Mouse (Mus musculus) cerebellum, adult 18-20 months (tissue): ENCODE results near the gene Izumo1.
A peak's percentile ranks its signal among the peaks of the same experiment; 100 is the strongest.
"Not testable (repeated sequence)": the region's sequence is repeated elsewhere in the genome, so short reads cannot be mapped to it uniquely, and the experiment has no call there.

Experiments
- DNase-seq, 2 experiments: peaks; one replicate each; pipeline ENCODE4 v3.0.0; 2021

Izumo1 gene

DNA sequence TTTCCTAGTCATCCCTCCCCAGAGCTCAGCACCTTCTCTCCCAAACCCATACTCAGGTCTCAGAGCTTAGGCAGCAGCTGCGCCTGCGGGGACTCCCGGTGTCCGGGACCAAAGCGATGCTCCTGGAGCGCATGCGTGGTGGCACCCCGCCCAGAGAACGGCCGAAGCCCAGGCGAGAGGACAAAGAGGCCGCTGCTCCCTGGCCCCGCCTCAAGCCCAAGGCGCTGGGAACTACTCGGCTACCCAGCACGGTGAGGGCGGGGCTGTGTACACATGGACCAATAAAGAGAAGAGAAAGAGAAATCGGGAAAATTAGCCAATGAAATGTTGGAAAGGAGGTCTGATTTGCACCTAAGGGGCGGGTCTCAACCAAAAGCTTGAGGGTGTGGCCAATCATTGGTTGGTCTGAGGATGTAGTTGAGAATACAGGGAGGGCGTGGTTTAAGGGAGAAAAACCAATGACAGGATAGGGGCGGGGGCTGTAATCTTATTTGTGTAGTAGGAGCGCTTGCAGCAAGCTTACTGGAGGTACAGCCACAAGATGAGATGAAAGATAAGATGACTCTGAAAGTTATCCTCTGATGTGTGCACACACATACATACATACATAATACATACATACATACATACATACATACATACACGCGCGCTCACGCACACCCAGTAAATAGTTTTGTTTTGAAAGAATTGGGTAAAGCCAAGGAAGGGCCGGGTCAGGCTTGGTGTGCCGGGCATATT is 22.0 kb downstream of the Izumo1 start:
- peak; percentile 99 to 100 for DNase-seq

DNA sequence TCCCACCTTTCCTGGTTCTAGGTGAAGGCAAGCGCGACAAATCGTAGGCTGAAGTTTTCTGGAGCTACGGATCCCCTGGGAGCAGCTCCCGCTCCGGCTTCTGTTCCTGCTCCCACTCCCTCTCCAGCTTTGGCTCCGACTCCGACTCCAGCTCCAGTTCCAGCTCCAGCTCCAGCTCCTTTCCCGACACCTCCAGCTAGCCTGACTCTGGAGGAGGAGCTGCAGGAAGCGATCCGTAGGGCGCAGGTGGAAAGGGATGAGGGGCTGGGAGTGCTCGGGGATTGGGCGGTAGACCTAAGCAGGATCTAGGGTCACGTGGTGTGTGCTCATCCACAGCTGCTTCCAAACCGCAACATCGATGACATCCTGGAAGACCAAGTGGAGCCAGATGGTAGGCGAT is 22.6 kb downstream of the Izumo1 start:
- DNase-seq: peak; percentile 66 to 68

DNA sequence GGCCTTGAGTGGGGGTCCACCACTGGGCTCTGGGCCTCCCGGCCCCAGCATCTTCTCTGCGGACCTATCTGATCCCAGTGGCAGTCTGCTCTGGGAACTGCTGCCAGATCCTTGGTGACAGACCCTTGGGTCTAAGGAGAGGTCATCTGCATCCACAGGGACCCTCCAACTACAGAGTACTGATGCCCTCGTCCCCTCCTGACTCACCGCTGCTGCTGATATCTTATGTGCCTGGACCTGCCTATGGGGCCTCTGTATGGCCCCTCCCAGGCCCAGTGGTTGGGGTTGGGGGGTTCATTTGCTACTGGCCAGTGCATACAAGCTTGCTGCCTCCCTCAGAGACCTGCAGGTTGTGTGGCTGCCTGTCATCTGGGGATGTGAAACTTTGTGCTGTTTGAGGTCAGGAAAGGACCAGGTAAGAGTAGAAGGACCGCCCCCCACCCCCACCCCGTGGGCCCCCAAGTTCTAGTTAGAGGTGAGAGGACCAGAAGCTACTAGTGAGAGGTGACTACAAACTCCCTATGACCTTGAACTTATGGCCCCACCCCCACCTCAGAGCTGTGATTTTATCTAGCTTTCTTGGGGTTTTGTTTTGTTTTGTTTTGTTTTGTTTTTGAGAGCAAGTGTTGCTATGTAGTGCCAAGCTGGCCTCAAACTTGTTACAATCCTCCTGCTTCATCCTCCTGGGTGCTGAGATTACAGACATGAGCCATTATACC is 23.4 kb downstream of the Izumo1 start:
- peak in 1 of 2 experiments; percentile 32 for DNase-seq

DNA sequence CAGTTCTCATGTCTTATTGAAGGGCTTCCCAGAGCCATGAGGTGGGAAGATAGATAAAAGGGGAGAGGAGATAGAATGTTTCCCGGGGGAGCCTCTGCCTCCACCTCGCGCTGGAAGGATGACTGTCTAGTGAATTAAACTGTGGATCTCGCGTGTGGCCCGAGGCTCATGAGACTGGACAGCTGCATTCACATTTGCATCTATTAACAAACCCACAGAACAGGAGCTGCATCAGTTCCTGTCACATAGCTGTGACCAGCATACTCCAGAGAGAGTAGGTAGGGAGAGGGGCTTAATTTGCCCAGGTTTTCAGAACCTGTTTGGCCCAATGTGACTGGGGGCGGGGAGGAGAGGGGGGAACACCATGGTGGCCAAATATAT is 24.0 kb downstream of the Izumo1 start:
- no peak for DNase-seq

DNA sequence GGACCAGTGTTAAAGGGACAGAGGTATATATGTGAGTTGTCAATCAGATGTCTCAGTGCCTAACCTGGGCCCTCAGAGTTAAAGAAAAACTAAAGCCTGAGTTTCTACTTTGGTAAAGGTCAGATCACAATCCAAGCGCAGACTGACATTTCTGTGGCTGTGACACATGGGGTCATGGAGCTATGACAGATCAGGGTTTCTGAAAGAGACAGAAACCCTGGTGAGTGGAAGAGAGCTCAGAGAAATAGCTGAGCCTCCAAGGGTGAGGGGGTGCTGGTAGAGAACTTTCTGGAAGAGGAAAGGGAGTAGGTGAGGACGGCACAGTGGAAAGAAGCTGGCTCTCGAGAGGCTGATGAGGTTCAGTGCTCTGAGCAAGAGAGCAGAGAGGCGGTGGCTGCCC is 25.1 kb downstream of the Izumo1 start:
- DNase-seq: no peak

DNA sequence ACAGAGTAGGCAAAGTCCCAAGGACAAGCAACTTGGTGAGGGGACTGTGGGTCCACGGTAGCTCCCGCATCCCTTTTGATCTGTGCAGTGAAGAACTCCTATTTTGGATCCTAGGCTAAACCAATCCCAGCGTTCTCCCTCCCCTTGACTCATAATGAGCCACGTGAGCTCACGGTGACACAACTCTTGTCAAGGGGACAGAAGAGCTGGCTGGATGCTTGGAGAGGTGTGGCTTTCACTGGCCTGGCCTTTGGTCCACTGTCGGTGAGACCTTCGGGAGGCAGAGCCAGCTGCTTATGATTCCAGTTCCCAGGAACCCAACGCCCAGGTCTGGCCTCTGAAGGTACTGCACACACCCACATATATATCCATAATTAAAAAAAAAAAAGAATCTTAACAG is 27.7 kb downstream of the Izumo1 start:
- DNase-seq: no peak

DNA sequence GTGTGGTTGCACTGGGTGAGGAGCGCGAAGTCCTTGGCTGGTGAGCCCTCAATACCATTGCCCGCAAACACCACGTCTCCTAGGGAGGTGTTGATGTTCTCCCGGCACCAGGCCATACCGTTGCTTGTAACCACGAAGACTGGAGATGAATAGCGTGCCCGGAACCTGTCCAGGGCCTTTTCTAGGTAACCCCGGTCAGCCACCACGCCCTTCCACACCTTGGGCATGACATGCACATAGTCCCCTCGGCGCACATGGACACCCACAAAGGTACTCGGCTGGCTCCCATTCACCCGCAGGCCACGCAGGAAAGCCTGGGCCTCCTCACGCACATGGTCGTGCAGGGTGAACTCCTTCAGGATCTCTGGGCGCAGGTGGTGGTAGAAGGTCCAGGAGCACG is 28.9 kb downstream of the Izumo1 start:
- DNase-seq: not testable (repeated sequence)

DNA sequence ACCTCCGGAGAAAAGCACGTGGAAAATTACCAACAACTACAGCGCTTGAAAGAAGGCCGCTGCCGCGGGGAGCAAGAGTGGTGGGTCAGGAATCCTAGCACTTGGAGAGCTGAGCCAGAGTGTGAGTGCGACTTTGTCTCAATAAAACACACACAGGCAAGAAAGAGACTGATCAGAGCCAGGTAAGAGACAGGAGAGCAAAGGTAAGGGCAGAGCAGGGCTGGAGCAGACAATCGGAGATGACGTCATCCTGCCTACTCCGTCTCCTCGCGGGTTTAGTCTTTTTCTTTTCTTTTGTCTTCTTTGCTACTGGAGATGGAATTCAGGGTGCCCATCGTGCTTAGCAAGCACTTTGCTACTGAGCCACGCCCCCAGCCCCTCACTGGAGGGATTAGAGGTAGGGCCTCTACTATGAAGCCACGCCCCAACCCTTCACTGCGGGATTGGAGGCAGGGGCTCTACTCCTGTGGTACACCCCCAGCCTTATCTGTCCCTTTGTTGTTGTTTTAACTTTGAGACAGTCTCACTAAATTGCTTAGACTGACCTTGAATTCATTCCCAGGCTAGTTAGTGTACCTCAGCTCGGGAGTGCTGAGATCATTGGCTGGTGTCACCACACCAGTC is 32.9 kb downstream of the Izumo1 start:
- no peak for DNase-seq

DNA sequence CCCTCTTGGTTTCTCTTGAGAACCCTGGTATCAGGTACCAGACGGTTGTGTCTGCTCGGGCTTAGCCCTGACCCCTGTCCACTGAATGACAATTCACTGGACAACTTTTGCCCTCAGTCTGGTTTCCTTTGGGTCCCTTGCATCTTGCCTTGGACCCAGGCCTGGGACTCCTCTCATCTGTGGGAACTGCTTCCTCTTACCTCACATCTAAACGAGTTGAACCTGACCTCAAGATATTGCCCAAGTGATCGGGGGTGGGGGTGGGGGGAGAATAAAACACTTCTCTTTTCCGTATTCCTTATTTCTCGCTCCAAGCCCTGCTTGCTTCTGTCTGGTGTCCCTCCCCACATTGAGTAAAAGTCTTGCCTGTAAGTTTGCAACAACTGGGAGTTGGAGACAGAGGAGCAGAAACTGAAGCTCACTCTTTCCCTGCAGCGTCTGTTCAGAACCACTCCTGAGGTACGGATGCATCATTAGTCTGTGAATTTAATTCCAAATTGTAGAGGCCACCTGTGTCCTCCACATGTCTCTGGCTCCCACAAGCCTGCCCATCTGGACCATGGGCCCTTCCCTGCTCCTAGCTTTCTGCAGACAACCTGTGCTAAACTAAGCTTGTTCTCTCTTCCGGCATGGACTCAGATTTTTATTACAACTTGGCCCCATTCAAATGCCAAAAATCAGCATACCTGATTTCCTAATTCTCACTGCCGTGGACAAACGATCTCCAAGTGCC is 39.3 kb downstream of the Izumo1 start:
- DNase-seq: no peak

DNA sequence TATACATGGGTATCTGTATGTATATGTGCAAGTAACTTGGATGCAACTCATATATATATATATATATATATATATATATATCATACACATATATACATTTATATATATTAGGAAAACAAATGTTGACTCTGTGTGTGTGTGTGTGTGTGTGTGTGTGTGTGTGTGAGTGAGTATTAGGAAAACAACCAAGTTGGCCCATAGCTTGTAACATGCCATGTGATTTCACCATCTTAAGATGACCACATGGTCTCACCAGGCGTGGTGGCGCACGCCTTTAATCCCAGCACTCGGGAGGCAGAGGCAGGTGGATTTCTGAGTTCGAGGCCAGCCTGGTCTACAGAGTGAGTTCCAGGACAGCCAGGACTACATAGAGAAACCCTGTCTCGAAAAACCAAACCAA is 40.1 kb downstream of the Izumo1 start:
- DNase-seq: not testable (repeated sequence)

DNA sequence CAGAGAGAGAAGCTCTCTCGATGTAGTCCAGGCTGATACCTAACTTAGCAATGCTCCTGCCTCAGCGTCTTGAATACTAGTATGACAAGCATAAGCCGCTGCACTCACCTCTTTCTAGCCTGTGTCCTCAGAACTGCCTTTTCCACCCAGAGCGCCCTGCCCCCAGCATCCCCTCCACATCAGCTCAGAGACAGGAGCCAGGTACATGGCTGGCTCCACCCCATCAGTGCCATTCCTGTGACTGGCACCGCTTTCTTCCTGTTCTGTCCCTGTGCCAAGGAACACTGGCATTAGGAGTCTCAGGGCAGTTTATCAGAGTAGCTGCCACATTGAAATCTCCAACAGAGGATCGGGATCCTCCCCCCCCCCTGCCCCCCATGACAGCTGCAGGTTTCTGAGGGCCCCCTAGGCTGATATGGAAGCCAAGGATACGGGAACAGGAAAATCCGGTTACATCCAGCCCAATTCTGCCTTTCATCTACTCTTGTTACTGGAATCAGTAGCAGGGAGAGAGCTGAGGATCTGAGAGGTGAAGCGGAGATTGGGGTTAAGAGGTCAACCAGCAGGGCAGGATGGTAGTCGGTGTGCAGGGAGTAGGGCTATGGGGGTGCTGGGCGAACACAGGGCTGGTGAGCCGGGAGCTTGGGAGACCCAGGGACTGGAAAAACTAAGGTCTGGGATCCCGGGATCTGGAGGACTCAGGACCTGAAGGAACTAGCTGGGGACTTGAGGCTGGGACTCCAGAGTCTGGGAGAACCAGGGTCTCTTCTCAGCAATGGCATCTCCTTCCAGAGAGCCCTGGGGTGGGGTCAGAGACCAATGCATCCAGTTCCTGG is 43.9 kb downstream of the Izumo1 start:
- DNase-seq: no peak

DNA sequence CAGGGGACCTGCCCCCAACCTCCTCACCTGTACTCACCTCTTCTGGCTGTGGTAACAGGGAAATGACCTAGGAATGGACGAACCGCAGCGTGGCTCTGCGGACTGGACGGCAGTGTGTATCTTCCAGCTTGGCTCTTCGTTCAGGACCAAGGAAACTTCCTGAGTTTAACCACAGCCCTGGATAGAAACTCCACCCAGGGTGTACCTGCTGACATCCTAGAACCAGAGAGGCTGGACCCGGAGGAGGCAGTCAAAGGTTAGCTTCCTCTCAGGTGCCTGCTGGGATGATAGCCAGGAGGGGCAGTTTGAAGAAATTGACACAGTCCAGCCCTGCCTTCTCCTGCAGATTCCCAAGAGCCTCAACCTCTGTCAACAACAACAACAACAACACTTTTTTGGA is 44.5 kb downstream of the Izumo1 start, which contains the start of gene Fut2:
Gene Fut2, minus strand, starts transcription at position 234 of the 400 bp plus-strand sequence.
- no peak for DNase-seq

DNA sequence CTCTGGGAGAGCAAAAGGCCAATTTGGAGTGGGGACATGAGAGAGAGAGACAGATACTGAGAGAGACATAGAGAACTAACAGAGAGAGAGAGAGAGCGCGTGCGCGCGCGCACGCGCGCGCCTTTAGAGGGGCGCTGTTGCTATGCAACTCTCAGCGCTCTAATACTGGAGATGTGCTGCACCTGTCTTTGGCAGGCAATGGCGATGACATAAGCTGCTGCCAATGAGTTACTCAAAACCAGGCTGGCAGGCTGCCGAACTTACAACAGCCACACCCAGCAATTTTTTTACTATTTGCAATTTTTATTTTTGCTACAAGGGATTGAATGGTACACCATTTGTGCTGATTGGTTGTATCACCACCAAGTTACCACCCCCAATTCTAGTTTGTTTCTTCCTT is 46.1 kb downstream of the Izumo1 start:
- no peak for DNase-seq

DNA sequence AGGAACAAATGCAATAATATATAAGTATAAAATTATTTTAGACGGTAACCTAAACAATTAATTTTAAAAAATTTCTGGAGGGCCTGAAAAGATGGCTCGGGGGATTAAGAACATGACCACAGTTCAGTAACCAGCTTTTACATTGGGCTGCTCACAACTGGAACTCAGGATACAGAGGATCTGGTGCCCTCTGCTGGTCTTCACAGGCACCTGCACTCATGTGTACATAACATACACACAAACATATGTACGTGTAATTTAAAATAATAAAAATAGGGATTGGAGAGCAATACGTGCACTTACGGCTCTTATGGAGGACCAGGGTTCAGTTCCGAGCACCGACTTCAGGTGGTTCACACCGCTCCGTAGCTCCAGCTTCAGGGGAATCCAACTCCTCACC is 47.3 kb downstream of the Izumo1 start:
- no peak for DNase-seq

DNA sequence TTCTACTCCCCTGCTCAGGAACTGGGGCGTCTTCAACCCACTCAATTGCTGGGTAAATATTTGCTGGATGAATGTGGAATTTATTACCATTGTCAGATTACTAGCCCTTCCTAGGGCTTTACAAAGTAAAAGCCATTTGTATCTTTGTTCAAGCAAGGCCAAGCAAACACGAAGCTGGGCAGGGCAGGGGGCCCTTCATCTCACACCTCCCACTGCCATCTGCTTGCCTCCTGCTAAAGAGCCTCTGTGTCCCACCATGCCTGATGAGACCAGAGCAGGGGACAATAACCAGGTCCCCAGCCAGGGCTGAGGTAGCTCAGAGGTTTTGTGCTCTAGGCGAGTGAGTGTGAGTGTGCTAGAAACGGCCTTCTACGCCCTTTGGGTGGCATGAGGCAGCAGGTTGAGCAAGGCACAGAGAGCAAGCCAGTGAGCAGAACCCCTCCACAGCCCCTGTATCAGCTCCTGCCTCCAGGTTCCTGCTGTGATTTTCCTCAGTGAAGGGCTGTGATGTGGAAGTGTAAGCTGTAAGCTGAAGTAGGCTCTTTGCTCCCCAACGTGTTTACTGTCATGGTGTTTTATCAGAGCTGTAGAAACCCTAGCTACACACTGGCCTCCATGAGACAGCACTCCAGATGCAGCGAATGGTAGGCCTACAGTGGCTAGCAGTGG is 56.1 kb downstream of the Izumo1 start:
- DNase-seq: no peak
